Mouse (Mus musculus) myocyte (in vitro differentiated cells): Measurements from ENCODE around the gene Ankrd13c. TPM values are rescaled to one million over a fixed set of nuclear protein-coding genes. Genes with fewer than 3 reads are reported as not detected.

ENCODE experiments used
- H3K27me3 ChIP-seq: one replicate; pipeline ENCODE4 v1.6.1; 2011; ENCODE audit not compliant: control insufficient read depth, insufficient read depth, insufficient read length
- H3K36me3 ChIP-seq: one replicate; pipeline ENCODE4 v1.6.1; 2011; ENCODE audit not compliant: control insufficient read depth, insufficient read depth
- H3K4me2 ChIP-seq: one replicate; pipeline ENCODE4 v1.6.1; 2011; ENCODE audit warnings: low read depth, control low read depth
- H3K4me3 ChIP-seq: one replicate; pipeline ENCODE4 v1.5.1; 2011; ENCODE audit warnings: mild to moderate bottlenecking, control low read depth, moderate library complexity
- H3K79me2 ChIP-seq: one replicate; pipeline ENCODE4 v1.6.1; 2011; ENCODE audit not compliant: control insufficient read depth, insufficient read depth
- H3ac ChIP-seq: one replicate; pipeline ENCODE4 v1.6.1; 2011; ENCODE audit not compliant: control insufficient read depth, insufficient read length
- CEBPB ChIP-seq: IDR thresholded peaks from 2 replicates; pipeline ENCODE4 v1.6.1; 2011; ENCODE audit warnings: mild to moderate bottlenecking, moderate library complexity; ENCODE audit not compliant: poor library complexity, insufficient read depth, severe bottlenecking
- MAX ChIP-seq: IDR thresholded peaks from one replicate; pipeline ENCODE4 v1.6.1; 2011; ENCODE audit warnings: low read depth, mild to moderate bottlenecking, control low read depth
- MYOD1 ChIP-seq, 3 experiments: IDR thresholded peaks; one replicate each; pipeline ENCODE4 v1.6.1; 2011; ENCODE audit warnings: control low read depth in 2 of 3, low read depth in 2 of 3, mild to moderate bottlenecking in 2 of 3, moderate library complexity in 1 of 3; ENCODE audit not compliant: insufficient read length in 2 of 3, control insufficient read depth in 1 of 3
- MYOG ChIP-seq, 3 experiments: IDR thresholded peaks; one replicate each; pipeline ENCODE4 v1.6.1; 2011; ENCODE audit warnings: control low read depth in 2 of 3, low read depth in 2 of 3, mild to moderate bottlenecking in 2 of 3; ENCODE audit not compliant: insufficient read length in 2 of 3, control insufficient read depth in 1 of 3, insufficient read depth in 1 of 3
- POLR2A ChIP-seq: IDR thresholded peaks from one replicate; pipeline ENCODE4 v1.6.1; 2011; ENCODE audit warnings: low read depth, mild to moderate bottlenecking, control low read depth, moderate library complexity; ENCODE audit not compliant: insufficient read length
- POLR2AphosphoS2 ChIP-seq: IDR thresholded peaks from one replicate; pipeline ENCODE4 v1.6.1; 2011; ENCODE audit warnings: low read depth, control low read depth; ENCODE audit not compliant: insufficient read length
- REST ChIP-seq: IDR thresholded peaks from one replicate; pipeline ENCODE4 v1.6.1; 2011; ENCODE audit warnings: mild to moderate bottlenecking, control low read depth, moderate library complexity; ENCODE audit not compliant: insufficient read depth, insufficient read length
- SRF ChIP-seq: IDR thresholded peaks from one replicate; pipeline ENCODE4 v1.6.1; 2011; ENCODE audit warnings: low read depth; ENCODE audit not compliant: control insufficient read depth, insufficient read length
- TCF12 ChIP-seq: IDR thresholded peaks from one replicate; pipeline ENCODE4 v1.6.1; 2011; ENCODE audit warnings: mild to moderate bottlenecking, control low read depth; ENCODE audit not compliant: poor library complexity, insufficient read depth, severe bottlenecking
- TCF3 ChIP-seq: IDR thresholded peaks from one replicate; pipeline ENCODE4 v1.6.1; 2011; ENCODE audit warnings: low read depth, control low read depth; ENCODE audit not compliant: insufficient read length
- USF1 ChIP-seq: IDR thresholded peaks from one replicate; pipeline ENCODE4 v1.6.1; 2011; ENCODE audit warnings: low read depth, mild to moderate bottlenecking, control low read depth, moderate library complexity
- polyA plus RNA-seq: library from polyadenylated mRNA; unstranded; fragments of >200 nt; fragmentation: generic; extraction: Trizol; gene quantifications from one replicate; pipeline ENCODE4 v1.2.1, GENCODE M21; 2012; ENCODE audit warnings: missing spikeins

The Ankrd13c gene
- polyA plus RNA-seq, result 19.9 TPM

GRCm38 (mm10) chr3:157946843-157947358 is at the start of gene Ankrd13c:
Gene Ankrd13c (plus strand): TSS chr3:157947239.
- no peaks in the 10 kb centered on the region for H3K36me3 ChIP-seq
- peak within 1 kb of the TSS; percentile 60 for H3K4me3 ChIP-seq
- peak within 1 kb of the TSS; percentile 76 for H3ac ChIP-seq
- H3K4me2 ChIP-seq, result peak within 1 kb of the TSS; percentile 95
- TF ChIP-seq CEBPB (no peak), POLR2A (peak; percentile 64), MYOG (IDR thresholded peaks at IDR 0.05; ENCODE audit: control insufficient read depth in 1 of 3, insufficient read depth in 1 of 3, insufficient read length in 2 of 3, low read depth in 2 of 3) (peak in 1 of 3 experiments; percentile 2), POLR2AphosphoS2 (peak; percentile 69), REST (no peak), USF1 (no peak)
- no peaks in the 10 kb centered on the region for H3K27me3 ChIP-seq
- peaks cover 44% of the 10 kb centered on the region for H3K79me2 ChIP-seq

- Histone ChIP-seq H3K36me3 (peaks cover 75% of the 10 kb centered on the region), H3ac (no peak overlapping the region), H3K27me3 (no peaks in the 10 kb centered on the region), H3K4me2 (no peak overlapping the region), H3K79me2 (no peaks in the 10 kb centered on the region), H3K4me3 (no peak overlapping the region)
- TF ChIP-seq TCF3, result no peak
- no peak for TF ChIP-seq SRF
- TF ChIP-seq POLR2A, result no peak
- no peak for TF ChIP-seq TCF12
- no peak for TF ChIP-seq MYOG (IDR thresholded peaks at IDR 0.05; ENCODE audit: control insufficient read depth in 1 of 3, insufficient read depth in 1 of 3, insufficient read length in 2 of 3, low read depth in 2 of 3)
- TF ChIP-seq CEBPB, result peak; percentile 31; the same call in 1 of the 2 replicates
These were observed 49.4 kb upstream of the Ankrd13c start for GRCm38 (mm10) chr3:157897645-157898044.

- Histone ChIP-seq H3ac (no peak overlapping the region), H3K36me3 (peaks cover 86% of the 10 kb centered on the region), H3K4me3 (no peak overlapping the region), H3K79me2 (no peaks in the 10 kb centered on the region), H3K4me2 (no peak overlapping the region), H3K27me3 (no peaks in the 10 kb centered on the region)
- TF ChIP-seq SRF (no peak), USF1 (no peak), MAX (no peak)
These were observed 47.1 kb upstream of the Ankrd13c start for GRCm38 (mm10) chr3:157899986-157900385.

GRCm38 (mm10) chr3:157901721-157902120 is 45.3 kb upstream of the Ankrd13c start:
- no peak overlapping the region for H3ac ChIP-seq
- H3K27me3 ChIP-seq, result no peaks in the 10 kb centered on the region
- no peak for TF ChIP-seq MAX
- no peak for TF ChIP-seq MYOD1 (IDR thresholded peaks at IDR 0.05; ENCODE audit: control insufficient read depth in 1 of 3, insufficient read length in 2 of 3, low read depth in 2 of 3)
- TF ChIP-seq USF1, result no peak
- TF ChIP-seq TCF3, result no peak
- no peak for TF ChIP-seq CEBPB
- TF ChIP-seq TCF12, result no peak
- no peak for TF ChIP-seq MYOG (IDR thresholded peaks at IDR 0.05; ENCODE audit: control insufficient read depth in 1 of 3, insufficient read depth in 1 of 3, insufficient read length in 2 of 3, low read depth in 2 of 3)
- TF ChIP-seq POLR2A, result no peak
- no peak for TF ChIP-seq POLR2AphosphoS2
- no peak for TF ChIP-seq REST
- no peak for TF ChIP-seq SRF
- H3K36me3 ChIP-seq, result peaks cover 87% of the 10 kb centered on the region
- H3K79me2 ChIP-seq, result no peaks in the 10 kb centered on the region
- H3K4me2 ChIP-seq, result no peak overlapping the region
- H3K4me3 ChIP-seq, result no peak overlapping the region

DNA sequence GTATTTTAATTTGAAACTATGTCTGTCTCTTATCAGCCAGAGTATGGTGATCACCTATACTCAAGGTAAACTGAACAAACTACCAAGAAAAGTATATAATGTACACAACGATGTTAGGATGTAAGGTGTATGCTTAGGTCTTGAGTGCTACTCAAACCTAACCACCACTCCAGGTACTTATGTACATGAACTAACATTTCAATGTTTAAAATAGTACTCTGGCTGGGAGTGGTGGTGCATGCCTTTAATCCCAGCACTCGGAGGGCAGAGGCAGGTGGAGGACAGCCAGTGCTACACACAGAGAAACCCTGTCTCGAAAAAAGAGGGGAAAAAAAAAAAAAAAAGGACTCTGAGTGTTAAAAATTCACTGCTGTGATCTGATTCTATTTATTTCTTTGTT is 38.9 kb upstream of the Ankrd13c start:
- Histone ChIP-seq H3K4me3 (no peak overlapping the region), H3K79me2 (no peaks in the 10 kb centered on the region), H3K4me2 (no peak overlapping the region), H3K27me3 (no peaks in the 10 kb centered on the region), H3ac (no peak overlapping the region), H3K36me3 (peaks cover 85% of the 10 kb centered on the region)
- TF ChIP-seq REST (no peak), TCF12 (no peak), USF1 (no peak), CEBPB (no peak), TCF3 (no peak), MYOG (IDR thresholded peaks at IDR 0.05; ENCODE audit: control insufficient read depth in 1 of 3, insufficient read depth in 1 of 3, insufficient read length in 2 of 3, low read depth in 2 of 3) (no peak)
